ENCODE assay signal across 34 mouse cellular contexts in genomic region chr2:69566281-69566680, GRCm38 (mm10). TPM values are rescaled to one million over a fixed set of nuclear protein-coding genes. Genes with fewer than 3 reads are reported as not detected.
DNase-seq lines count a peak whose midpoint lies in the region; ATAC-seq and TF ChIP-seq lines count a peak whose summit lies in the region.
"Had no signal": no experiment of that assay in that cellular context is flagged by ENCODE, and none has a peak within 500 bp of the region (broad histone marks: within the 10 kb centered on the region; RNA-seq: fewer than 3 reads in every experiment).

No protein-coding gene starts in this region.

- H3K9me3 ChIP-seq in liver, postnatal 0 days (ENCODE audit: low read length), result no peaks in the 10 kb centered on the region
- no peaks in the 10 kb centered on the region for H3K9me3 ChIP-seq in liver, embryonic 12.5 days (replicated peaks)
- no peaks in the 10 kb centered on the region for H3K9me3 ChIP-seq in kidney, postnatal 0 days (replicated peaks; ENCODE audit: low read length)
- H3K9me3 ChIP-seq: embryonic facial prominence, embryonic 12.5 days; forebrain, embryonic 10.5 days; forebrain, embryonic 15.5 days; heart, embryonic 13.5 days; limb, embryonic 10.5 days; limb, embryonic 15.5 days; midbrain, embryonic 13.5 days had no signal

- ATAC-seq in liver, postnatal 0 days, result peak; percentile 67; the same call in 1 of the 2 replicates
- ATAC-seq in liver, embryonic 12.5 days, result no peak
- no peak for ATAC-seq in kidney, postnatal 0 days (replicated peaks; ENCODE audit: low FRiP score, low read depth)
- ATAC-seq: forebrain, embryonic 15.5 days; intestine, postnatal 0 days; midbrain, embryonic 13.5 days had no signal

- H3K4me1 ChIP-seq in liver, postnatal 0 days (ENCODE audit: insufficient read depth), result peaks cover 4% of the 10 kb centered on the region; the same call in 1 of the 2 replicates
- peaks cover 12% of the 10 kb centered on the region for H3K4me1 ChIP-seq in liver, embryonic 12.5 days
- no peaks in the 10 kb centered on the region for H3K4me1 ChIP-seq in kidney, postnatal 0 days (replicated peaks; ENCODE audit: insufficient read depth, low read length)
- H3K4me1 ChIP-seq: embryonic facial prominence, embryonic 12.5 days; forebrain, embryonic 15.5 days; limb, embryonic 15.5 days; midbrain, embryonic 13.5 days had no signal

- H3K27ac ChIP-seq in liver, postnatal 0 days (ENCODE audit: low read depth), result no peak overlapping the region
- no peak overlapping the region for H3K27ac ChIP-seq in liver, embryonic 12.5 days
- 0 out of 2 replicates have a peak overlapping the region, but pooled peaks have one; percentile 15 for H3K27ac ChIP-seq in kidney, postnatal 0 days
- H3K27ac ChIP-seq: embryonic facial prominence, embryonic 12.5 days; forebrain, embryonic 10.5 days; forebrain, embryonic 15.5 days; heart, embryonic 13.5 days; hindbrain, embryonic 14.5 days; limb, embryonic 10.5 days; limb, embryonic 15.5 days; macrophage; midbrain, embryonic 13.5 days; stomach, postnatal 0 days had no signal

- peak; percentile 6 for DNase-seq in adrenal gland, postnatal 10 days
- DNase-seq in adrenal gland, postnatal 36 days, result no peak
- peak; percentile 19 for DNase-seq in liver, postnatal 0 days
- DNase-seq in kidney, postnatal 0 days (ENCODE audit: low spot score), result no peak
- no peak for DNase-seq in layer of hippocampus, adult 9-11 months
- DNase-seq in ovary, postnatal 14 days (ENCODE audit: low spot score), result no peak
- DNase-seq in natural killer cell, adult 2 months (ENCODE audit: low spot score in 2 of 2), result no peak
- DNase-seq: adrenal gland, adult 8-10 months; cerebellum, adult 11-12 months; cerebellum, adult 9-11 months; embryo, embryonic 11 days; gastrocnemius, postnatal 36 days; heart, postnatal 10 days; layer of hippocampus, postnatal 36 days; lung, adult 2 months; lung, postnatal 10 days; right cerebral cortex, adult 18-20 months; thymus, adult 18-20 months; thymus, postnatal 36 days had no signal

- no peaks in the 10 kb centered on the region for H3K36me3 ChIP-seq in liver, postnatal 0 days (replicated peaks; ENCODE audit: insufficient read depth, low read length)
- H3K36me3 ChIP-seq in liver, embryonic 12.5 days, result no peaks in the 10 kb centered on the region
- no peaks in the 10 kb centered on the region for H3K36me3 ChIP-seq in kidney, postnatal 0 days (ENCODE audit: insufficient read depth, low read length)
- H3K36me3 ChIP-seq: embryonic facial prominence, embryonic 12.5 days; forebrain, embryonic 10.5 days; forebrain, embryonic 15.5 days; heart, embryonic 13.5 days; limb, embryonic 10.5 days; limb, embryonic 15.5 days; midbrain, embryonic 13.5 days had no signal

- no peak for TF ChIP-seq CTCF in liver, postnatal 0 days (IDR thresholded peaks at IDR 0.05; ENCODE audit: low read depth)
- no peak for TF ChIP-seq CTCF in kidney, postnatal 0 days (IDR thresholded peaks at IDR 0.05; ENCODE audit: low read depth)

- H3K9ac ChIP-seq in liver, postnatal 0 days (replicated peaks), result no peak overlapping the region
- H3K9ac ChIP-seq in liver, embryonic 12.5 days, result no peak overlapping the region
- no peak overlapping the region for H3K9ac ChIP-seq in kidney, postnatal 0 days (ENCODE audit: low read depth, low read length)
- H3K9ac ChIP-seq: embryonic facial prominence, embryonic 12.5 days; forebrain, embryonic 15.5 days; heart, embryonic 13.5 days; hindbrain, embryonic 14.5 days; limb, embryonic 15.5 days; midbrain, embryonic 13.5 days had no signal

- TF ChIP-seq EP300 in liver, postnatal 0 days (IDR thresholded peaks at IDR 0.05; ENCODE audit: low read depth), result no peak

- no peaks in the 10 kb centered on the region for H3K27me3 ChIP-seq in liver, postnatal 0 days (ENCODE audit: insufficient read depth, low read length)
- H3K27me3 ChIP-seq in liver, embryonic 12.5 days (replicated peaks), result no peaks in the 10 kb centered on the region; the same call in 1 of the 2 replicates
- H3K27me3 ChIP-seq in kidney, postnatal 0 days (ENCODE audit: insufficient read depth, low read length), result no peaks in the 10 kb centered on the region
- H3K27me3 ChIP-seq: CH12.LX; embryonic facial prominence, embryonic 12.5 days; forebrain, embryonic 15.5 days; heart, embryonic 13.5 days; limb, embryonic 15.5 days; midbrain, embryonic 13.5 days had no signal

- H3K4me3 ChIP-seq in liver, postnatal 0 days (ENCODE audit: low read depth, low read length), result no peak overlapping the region
- H3K4me3 ChIP-seq in liver, embryonic 12.5 days, result no peak overlapping the region
- no peak overlapping the region for H3K4me3 ChIP-seq in kidney, postnatal 0 days (replicated peaks; ENCODE audit: low read depth, low read length)
- H3K4me3 ChIP-seq: embryonic facial prominence, embryonic 12.5 days; forebrain, embryonic 10.5 days; forebrain, embryonic 15.5 days; heart, embryonic 13.5 days; limb, embryonic 10.5 days; limb, embryonic 15.5 days; midbrain, embryonic 13.5 days had no signal

- no peak overlapping the region for H3K4me2 ChIP-seq in liver, postnatal 0 days (ENCODE audit: low read depth, low read length)
- no peak overlapping the region for H3K4me2 ChIP-seq in liver, embryonic 12.5 days
- H3K4me2 ChIP-seq in kidney, postnatal 0 days (ENCODE audit: low read length), result no peak overlapping the region
- H3K4me2 ChIP-seq: embryonic facial prominence, embryonic 12.5 days; forebrain, embryonic 15.5 days; heart, embryonic 13.5 days; hindbrain, embryonic 14.5 days; limb, embryonic 15.5 days; midbrain, embryonic 13.5 days had no signal

- WGBS in liver, postnatal 0 days (ENCODE audit: insufficient replicate concordance), result 53% methylated on average over 7 of the region's 7 CpGs
- 60% methylated on average over 7 of the region's 7 CpGs for WGBS in liver, embryonic 12.5 days (ENCODE audit: insufficient replicate concordance)
- 42% methylated on average over 7 of the region's 7 CpGs for WGBS in kidney, postnatal 0 days

RNA-seq across cellular contexts. Expression of gene Lrp2, which starts 19.6 kb away (rescaled TPM):
- total RNA-seq in adrenal gland, postnatal 10 days (2021), result 1 to 10 TPM in 1 of 2 experiments, under 1 TPM in 1; 0.75 to 1.1 TPM
- total RNA-seq in adrenal gland, postnatal 36 days (2021), result under 1 TPM; 0.43 to 0.53 TPM
- 0.02 and 0.05 TPM in 2 replicates for polyA plus RNA-seq in liver, postnatal 0 days (2015; fragmentation: Nextera tagmentation; extraction: Ambion mirVana)
- 0.10 and 0.29 TPM in 2 replicates for polyA plus RNA-seq in liver, embryonic 12.5 days (2016; fragmentation: Nextera tagmentation; extraction: Ambion mirVana)
- 37.5 TPM in 2 replicates for polyA plus RNA-seq in kidney, postnatal 0 days (2015; fragmentation: Nextera tagmentation; extraction: Ambion mirVana)
- total RNA-seq: gastrocnemius, postnatal 36 days; hematopoietic stem cell, adult 5-6 weeks; megakaryocyte-erythroid progenitor cell, adult 5-6 weeks had no signal
- polyA plus RNA-seq: limb, embryonic 15.5 days; macrophage had no signal

Comparison
In these comparisons a context has a peak if more than half of its experiments do, and no peak if none do; other contexts are left out.
1. DNase-seq: peak in adrenal gland, postnatal 10 days (single experiment) and liver, postnatal 0 days (single experiment); none in adrenal gland, postnatal 36 days (0 of 2), kidney, postnatal 0 days (single experiment), layer of hippocampus, adult 9-11 months (single experiment), ovary, postnatal 14 days (single experiment) and natural killer cell, adult 2 months (0 of 2).
2. RNA of gene Lrp2, which starts 19.6 kb away (polyA plus RNA-seq): 37.5 TPM in kidney, postnatal 0 days; 0.10 to 0.29 TPM in liver, embryonic 12.5 days and 0.02 to 0.05 TPM in liver, postnatal 0 days; every median in the first group is over 10 times any median in the second.